Mouse (Mus musculus): ENCODE data around the gene Magi1.

Magi1 gene

DNA sequence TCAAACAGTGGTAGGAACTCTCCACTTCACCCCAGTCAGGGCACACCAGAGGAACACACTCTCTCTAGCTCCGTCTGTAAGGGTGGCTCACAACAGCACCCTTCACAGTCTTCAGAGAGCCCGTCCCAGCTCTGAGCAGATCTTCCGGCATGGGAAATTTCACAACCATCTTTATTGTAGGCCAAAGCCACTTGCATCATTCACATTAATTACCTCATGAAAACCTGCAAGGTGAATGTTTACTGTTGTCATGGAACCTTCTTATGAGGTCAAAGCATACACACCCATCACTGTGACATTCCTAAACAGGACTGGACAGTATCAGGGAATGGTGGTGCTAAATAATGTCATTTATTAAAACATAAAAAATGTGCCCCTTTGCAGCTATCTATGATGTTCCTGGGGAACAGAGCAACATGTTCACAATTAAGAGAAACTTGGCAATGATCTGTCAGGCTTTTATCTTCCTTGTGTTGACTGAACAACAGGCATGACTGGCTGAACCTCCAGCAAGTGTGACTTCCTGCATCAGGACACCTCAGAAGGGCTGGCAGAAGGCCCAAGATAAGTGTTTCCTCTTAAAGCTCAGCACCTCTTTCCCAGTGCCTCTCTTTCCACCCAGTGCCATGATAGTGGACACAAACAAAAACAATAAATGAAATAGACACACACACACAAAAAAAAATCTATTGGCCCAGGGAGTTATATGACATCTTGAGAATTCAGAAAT, 125.4 kb downstream of the Magi1 start:
- DNase-seq (ENCODE audit: low read depth) = no peak

DNA sequence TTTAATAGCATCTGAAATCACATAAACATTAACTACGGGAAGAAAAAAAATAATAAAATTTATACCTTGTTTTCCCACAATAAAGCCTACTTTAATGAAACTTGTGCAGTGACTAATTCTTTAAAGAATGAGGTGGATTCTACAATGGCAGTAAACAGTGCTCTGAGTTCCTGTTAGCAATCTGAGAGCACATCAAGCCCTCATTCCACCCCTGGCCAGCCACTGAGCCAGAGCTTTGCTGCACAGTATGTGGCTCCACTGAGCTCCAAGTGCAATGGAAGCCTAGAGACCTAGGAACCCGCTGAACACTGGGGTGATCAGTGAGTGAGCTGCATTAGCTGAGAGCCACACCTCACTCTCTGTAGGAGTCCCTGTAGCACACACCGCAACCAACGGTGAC, 127.7 kb downstream of the Magi1 start:
- DNase-seq (ENCODE audit: low read depth) = no peak

- DNase-seq (ENCODE audit: low read depth) = no peak
These were observed 128.7 kb downstream of the Magi1 start for GRCm38 (mm10) chr6:94154854-94155601.

DNA sequence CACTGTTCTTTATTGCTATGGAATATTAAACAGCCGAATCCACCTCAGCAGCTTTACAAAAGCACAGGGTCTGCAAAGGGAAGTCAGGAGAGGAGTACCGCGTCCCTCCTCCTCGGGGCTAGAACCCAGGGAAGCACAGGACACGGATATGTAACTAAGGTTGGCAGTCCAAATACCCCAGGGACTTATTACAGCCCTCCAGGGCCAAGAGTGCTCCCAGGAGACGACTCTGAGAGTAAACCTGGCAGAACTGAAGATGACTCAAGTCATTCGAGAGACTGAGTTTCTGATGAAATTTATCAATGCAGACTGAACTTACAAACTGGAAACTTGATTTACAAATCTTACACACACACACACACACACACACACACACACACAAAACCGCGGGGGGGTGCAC, 130.8 kb downstream of the Magi1 start:
- no peak for DNase-seq (ENCODE audit: low read depth)

GRCm38 (mm10) chr6:94150876-94151275, 132.8 kb downstream of the Magi1 start:
- no peak for DNase-seq (ENCODE audit: low read depth)

GRCm38 (mm10) chr6:94149800-94150199, 133.9 kb downstream of the Magi1 start:
- DNase-seq (ENCODE audit: low read depth) = no peak

- DNase-seq (ENCODE audit: low read depth) = no peak
These were observed 137.6 kb downstream of the Magi1 start for GRCm38 (mm10) chr6:94146206-94146493.

GRCm38 (mm10) chr6:94145430-94146205, 138.1 kb downstream of the Magi1 start:
- no peak for DNase-seq (ENCODE audit: low read depth)

- no peak for DNase-seq (ENCODE audit: low read depth)
These were observed 141.2 kb downstream of the Magi1 start for GRCm38 (mm10) chr6:94142493-94142892.

DNA sequence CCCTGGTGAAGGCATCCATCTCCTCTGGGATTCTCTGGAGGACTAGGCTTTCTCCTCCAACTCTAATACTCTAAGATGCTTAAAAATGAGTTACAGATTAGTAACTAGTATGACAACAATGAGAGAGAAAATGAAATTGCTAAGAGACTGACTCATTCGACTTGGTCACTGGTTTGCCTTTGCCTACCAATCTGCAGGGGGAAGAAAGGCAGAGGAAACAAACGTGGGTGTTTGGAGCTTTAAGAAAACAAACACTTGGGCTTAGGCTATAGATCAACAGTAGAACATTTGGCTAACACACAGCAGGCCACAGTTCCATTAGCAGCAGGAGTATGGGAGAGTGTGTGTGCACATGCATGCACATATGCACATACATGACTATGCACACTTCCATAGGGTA, 142.2 kb downstream of the Magi1 start:
- DNase-seq (ENCODE audit: low read depth) = no peak

DNA sequence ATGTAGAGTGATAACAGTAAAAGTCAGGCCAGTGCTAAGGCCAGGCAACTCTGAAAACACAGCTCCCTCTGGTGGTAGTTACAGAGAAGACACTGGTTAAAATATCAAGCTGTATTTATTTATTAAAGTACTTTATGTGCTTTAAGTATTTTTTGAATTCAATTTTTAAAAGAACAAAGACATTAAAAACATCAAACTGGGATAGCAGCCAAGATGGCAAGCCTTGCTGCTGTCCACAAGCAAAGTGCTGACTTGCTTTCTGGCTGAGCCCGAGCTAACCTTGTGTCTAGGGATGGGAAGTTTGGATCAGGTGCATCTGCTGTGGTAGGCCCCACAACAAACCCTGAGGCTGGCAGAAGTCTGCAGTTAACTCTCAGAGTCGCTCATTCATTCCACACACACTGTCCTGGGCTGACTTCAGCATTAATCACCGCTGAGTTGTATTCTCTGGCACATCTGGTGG, 143.7 kb downstream of the Magi1 start:
- no peak for DNase-seq (ENCODE audit: low read depth)

DNA sequence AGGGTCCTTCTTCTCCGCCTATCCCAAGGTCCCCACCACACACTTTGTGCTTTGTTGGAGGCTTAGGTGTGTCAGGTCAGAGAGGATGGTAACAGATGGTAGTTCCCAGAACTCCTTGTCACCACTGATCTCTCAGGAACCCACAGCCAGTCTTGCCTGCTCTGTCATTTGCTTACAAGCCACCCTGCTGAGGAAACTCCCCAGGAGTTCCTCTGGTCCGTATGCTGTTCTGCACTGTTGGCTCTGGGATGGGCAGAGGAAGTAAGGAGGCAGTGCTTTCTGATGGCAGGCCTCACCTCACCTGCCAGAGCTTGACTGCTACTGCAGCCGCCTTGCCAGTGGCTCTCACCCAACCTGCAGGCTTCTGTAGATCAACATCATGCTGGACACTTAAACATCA, 147.0 kb downstream of the Magi1 start:
- no peak for DNase-seq (ENCODE audit: low read depth)

GRCm38 (mm10) chr6:94134159-94134558, 149.6 kb downstream of the Magi1 start:
- DNase-seq (ENCODE audit: low read depth) = no peak

DNA sequence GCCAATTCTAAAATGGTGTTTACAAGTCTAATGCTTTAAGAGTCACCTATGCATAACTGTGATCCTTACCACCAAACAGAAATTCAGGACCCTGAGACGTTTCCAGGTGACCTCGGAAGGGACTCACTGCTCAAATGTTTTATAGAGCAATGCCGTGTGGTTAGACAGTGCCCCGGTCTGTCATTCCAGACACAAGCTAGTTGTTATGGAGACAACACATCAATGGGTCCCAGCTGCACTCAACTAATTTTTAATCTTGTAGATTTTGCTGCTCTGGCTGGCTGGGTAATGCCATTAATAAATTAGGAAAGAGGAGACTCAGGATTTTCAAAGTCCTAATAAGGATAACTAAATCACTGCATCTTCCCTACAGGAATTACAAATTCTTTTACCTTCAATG, 151.7 kb downstream of the Magi1 start:
- DNase-seq (ENCODE audit: low read depth) = no peak

- DNase-seq (ENCODE audit: low read depth) = no peak
These were observed 153.3 kb downstream of the Magi1 start for GRCm38 (mm10) chr6:94130389-94130788.

DNA sequence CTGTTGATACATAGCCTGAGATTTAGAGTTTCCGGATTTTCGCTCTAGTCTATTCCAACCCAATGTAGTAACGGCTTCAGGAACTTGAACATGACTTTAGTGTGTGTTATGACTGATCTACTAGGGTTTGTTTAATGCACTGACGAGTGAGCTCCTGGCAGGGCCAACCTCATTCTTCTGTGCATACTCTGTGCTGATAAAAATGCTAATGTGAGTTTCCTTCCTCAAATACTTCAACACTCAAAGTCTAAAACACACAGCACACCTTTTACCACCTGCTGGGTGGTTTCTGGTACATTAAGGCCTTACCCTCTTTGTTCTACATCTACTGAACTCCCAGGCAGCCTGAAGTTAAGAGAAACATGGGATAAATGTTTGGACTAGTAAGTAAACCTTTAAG, 157.0 kb downstream of the Magi1 start:
- DNase-seq (ENCODE audit: low read depth) = no peak

- no peak for DNase-seq (ENCODE audit: low read depth)
These were observed 158.6 kb downstream of the Magi1 start for GRCm38 (mm10) chr6:94125144-94125543.

DNA sequence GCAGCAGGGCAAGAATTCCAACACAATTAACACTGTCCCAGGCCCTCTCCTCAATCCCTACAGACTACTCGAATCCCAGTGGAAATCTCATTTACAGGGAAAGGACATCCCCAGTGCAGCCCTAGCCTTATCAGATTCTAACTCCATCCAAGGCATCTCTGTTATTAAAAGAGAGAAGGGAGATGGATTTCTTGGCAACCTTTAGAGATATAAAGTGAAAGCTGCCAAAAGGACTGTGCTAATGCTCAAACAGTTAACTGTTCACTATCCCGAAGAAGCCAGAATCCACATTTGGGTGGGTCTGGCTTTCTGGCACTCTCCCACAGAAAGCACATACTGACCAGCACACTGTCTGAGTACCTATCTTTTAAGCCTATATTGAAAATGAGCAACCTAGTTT, 159.4 kb downstream of the Magi1 start:
- DNase-seq (ENCODE audit: low read depth) = no peak

DNA sequence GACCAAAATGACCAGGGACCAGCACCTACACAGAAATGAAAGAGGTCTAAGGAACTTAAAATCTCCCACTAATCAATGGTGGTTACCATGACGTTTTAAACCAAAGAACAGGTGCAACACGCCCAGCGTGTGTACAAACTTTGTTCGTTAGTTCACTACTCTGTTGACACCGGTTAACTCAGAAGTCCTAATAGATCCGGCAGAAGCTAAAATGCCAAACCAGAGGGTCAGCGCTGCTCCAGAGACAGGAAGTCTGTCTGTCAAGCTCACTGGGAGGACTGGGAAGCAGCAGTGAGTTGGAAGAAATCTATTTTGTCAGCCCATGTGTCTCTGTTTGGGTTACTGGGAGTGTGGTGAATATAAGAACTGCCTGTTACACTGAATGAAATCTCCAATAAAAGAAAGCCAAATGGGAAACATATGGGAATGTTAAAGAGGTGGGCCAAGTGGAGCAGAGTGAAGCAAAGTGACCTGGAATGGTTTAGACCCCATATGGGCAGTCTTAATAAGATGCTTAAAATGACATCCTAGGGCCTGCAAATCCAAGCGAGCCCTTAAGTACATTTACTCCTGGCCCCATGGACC, 161.1 kb downstream of the Magi1 start:
- no peak for DNase-seq (ENCODE audit: low read depth)

DNA sequence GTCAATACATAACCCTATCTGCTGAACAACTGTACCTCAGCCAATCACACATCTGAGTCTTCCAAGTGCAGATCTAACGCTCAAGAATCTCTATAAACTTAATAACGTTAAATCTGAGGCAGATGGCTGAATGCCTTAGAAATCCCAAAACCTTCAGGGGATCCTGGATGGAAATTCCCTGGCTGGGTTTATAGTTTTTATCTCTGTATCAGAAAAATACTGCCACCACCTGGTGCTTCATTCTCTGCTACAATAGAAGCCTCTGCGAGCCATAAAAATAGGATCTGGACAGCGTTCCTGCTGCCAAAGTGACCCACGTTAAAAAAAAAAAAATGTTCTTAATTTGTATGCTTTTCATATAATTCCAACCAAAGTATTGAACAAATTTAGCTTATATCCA, 162.2 kb downstream of the Magi1 start:
- no peak for DNase-seq (ENCODE audit: low read depth)

GRCm38 (mm10) chr6:94116434-94117432, 167.0 kb downstream of the Magi1 start:
- no peak for DNase-seq (ENCODE audit: low read depth)

Measured in c-Kit-positive CD71-negative TER-119-negative erythroid progenitor cells, embryonic 14.5 days (primary cell).